Mouse (Mus musculus) Patski (cell line): Measurements from ENCODE around the gene Olig1. TPM values are rescaled to one million over a fixed set of nuclear protein-coding genes. Genes with fewer than 3 reads are reported as not detected.

Source experiments
- ATAC-seq: fragments of 100-300 bp; one replicate; pipeline ENCODE4 v1.8.0; 2021
- CTCF ChIA-PET: fragments of 350-600 bp; sonication (Branson Sonifier 250); formaldehyde crosslinking; loops from one replicate; lab custom pipeline; 2022; ENCODE audit warnings: inconsistent platforms; lab: Charles Lee
- POLR2A ChIA-PET: fragments of 350-600 bp; sonication (Branson Sonifier 250); formaldehyde crosslinking; loops from one replicate; lab custom pipeline; 2022; ENCODE audit warnings: antibody characterized with exemption, inconsistent platforms; lab: Charles Lee
- DNase-seq: peaks from one replicate; pipeline ENCODE4 v3.0.0-alpha.2; 2011; ENCODE audit warnings: low read depth, low spot score
- H3K27me3 ChIP-seq: fragments of 371-371 bp; one replicate; pipeline ENCODE4 v1.5.1; 2021
- CTCF ChIP-seq: fragments of 100-300 bp; IDR thresholded peaks from one replicate; pipeline ENCODE4 v1.5.1; 2021
- in situ Hi-C: fragments of 300-500 bp; cut with MboI; formaldehyde crosslinking; loops from 3 replicates; pipeline ENCODE4 v1.11.1; 2018; ENCODE audit warnings: low pct_unique_long_range_greater_than_20kb, mixed read lengths
- polyA plus RNA-seq: library from polyadenylated mRNA; unstranded; gene quantifications from one replicate; pipeline ENCODE4 v1.2.3, GENCODE M21; 2021

Gene Olig1
- polyA plus RNA-seq: not detected

- no peak for DNase-seq
- no peak for TF ChIP-seq CTCF
- in situ Hi-C loops: no loop called here
- ATAC-seq: no peak
- POLR2A ChIA-PET: interaction anchor here (1.3 kb wide), 1 partner anchor 13 kb away, joined by 5 read pairs; no protein-coding TSS in a partner anchor
- peaks cover 43% of the 10 kb centered on the region for H3K27me3 ChIP-seq
- CTCF ChIA-PET: no interaction called here
Measured at GRCm38 (mm10) chr16:91269468-91270211, at the start of gene Olig1. TSS of gene Olig1 (plus strand) at chr16:91269772.

DNA sequence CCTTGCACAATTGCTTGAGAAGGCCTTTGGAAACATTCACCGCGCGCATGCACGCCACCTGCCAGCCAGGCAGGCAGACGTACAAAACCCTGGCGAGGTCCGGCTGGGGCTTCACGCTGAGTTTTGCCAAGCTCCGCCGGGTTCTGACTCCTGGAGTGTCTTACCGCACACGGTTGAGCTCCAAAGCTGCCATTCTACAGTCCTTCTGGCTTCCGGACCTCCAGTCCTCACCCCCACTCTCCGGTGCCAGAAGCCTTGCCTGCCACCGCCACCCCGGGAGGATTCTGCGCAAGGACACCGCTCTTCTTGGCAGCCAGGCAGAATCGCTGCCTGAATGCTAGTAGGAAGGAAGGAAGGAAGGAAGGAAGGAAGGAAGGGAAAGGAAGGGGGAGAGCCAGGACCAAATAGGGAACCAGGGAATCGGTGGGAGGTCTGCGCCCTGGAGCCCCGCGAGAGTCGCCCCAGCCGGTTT lies 47.4 kb upstream of the Olig1 start:
- no peak for DNase-seq
- in situ Hi-C loops: no loop called here
- no peak for ATAC-seq
- ChIA-PET CTCF (no interaction called here), POLR2A (no interaction called here)
- peaks cover 70% of the 10 kb centered on the region for H3K27me3 ChIP-seq
- TF ChIP-seq CTCF: no peak

DNA sequence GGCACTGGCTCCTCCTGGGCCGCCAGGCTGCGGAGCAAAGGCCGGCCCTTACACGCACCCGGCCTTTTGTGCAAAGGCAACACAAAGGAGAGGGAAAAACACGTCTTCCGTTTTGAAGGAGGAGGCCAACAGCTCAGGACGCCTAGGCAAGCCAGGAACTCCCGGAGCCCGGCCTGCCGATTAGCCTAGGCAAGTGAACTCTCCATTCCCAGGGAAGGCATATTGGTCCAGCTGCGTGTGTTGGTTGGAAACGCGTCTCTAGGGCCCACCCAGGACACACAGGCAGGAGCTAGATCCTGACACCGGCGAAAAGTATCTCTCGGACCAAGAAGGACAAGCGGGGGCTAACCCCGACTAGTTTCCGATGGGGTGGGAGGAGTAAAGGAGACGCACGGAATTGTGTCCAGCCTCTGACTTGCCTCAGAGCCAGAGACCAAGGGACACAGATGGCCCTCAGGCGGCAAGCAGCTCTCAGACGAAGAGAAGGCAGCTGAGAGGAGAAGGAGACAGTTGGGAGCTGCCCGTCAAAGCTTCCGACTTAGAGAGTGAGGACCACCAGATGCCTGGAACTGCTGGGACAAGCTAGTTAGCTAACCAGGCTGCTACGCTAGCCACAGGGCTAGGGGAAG lies 46.8 kb upstream of the Olig1 start:
- ATAC-seq: no peak
- no peak for DNase-seq
- CTCF ChIA-PET: no interaction called here
- POLR2A ChIA-PET: no interaction called here
- no peak for TF ChIP-seq CTCF
- peaks cover 74% of the 10 kb centered on the region for H3K27me3 ChIP-seq
- in situ Hi-C loops: no loop called here

- ChIA-PET CTCF (no interaction called here), POLR2A (no interaction called here)
- TF ChIP-seq CTCF: no peak
- peaks cover 75% of the 10 kb centered on the region for H3K27me3 ChIP-seq
- no peak for DNase-seq
- no peak for ATAC-seq
- in situ Hi-C loops: no loop called here
Measured at GRCm38 (mm10) chr16:91223327-91224067, 46.1 kb upstream of the Olig1 start.

- no peak for DNase-seq
Measured at GRCm38 (mm10) chr16:91224068-91224402, 45.5 kb upstream of the Olig1 start.

GRCm38 (mm10) chr16:91224481-91225232 lies 44.9 kb upstream of the Olig1 start:
- CTCF ChIA-PET: no interaction called here
- ATAC-seq (no peak), DNase-seq (no peak)
- POLR2A ChIA-PET: no interaction called here
- no peak for TF ChIP-seq CTCF
- in situ Hi-C loops: no loop called here
- peaks cover 73% of the 10 kb centered on the region for H3K27me3 ChIP-seq

More at GRCm38 (mm10) chr16:91224068-91224402, 45.5 kb upstream of the Olig1 start:
- no peak for TF ChIP-seq CTCF
- H3K27me3 ChIP-seq: peaks cover 77% of the 10 kb centered on the region
- no peak for ATAC-seq
- POLR2A ChIA-PET: no interaction called here
- in situ Hi-C loops: no loop called here
- CTCF ChIA-PET: no interaction called here

DNA sequence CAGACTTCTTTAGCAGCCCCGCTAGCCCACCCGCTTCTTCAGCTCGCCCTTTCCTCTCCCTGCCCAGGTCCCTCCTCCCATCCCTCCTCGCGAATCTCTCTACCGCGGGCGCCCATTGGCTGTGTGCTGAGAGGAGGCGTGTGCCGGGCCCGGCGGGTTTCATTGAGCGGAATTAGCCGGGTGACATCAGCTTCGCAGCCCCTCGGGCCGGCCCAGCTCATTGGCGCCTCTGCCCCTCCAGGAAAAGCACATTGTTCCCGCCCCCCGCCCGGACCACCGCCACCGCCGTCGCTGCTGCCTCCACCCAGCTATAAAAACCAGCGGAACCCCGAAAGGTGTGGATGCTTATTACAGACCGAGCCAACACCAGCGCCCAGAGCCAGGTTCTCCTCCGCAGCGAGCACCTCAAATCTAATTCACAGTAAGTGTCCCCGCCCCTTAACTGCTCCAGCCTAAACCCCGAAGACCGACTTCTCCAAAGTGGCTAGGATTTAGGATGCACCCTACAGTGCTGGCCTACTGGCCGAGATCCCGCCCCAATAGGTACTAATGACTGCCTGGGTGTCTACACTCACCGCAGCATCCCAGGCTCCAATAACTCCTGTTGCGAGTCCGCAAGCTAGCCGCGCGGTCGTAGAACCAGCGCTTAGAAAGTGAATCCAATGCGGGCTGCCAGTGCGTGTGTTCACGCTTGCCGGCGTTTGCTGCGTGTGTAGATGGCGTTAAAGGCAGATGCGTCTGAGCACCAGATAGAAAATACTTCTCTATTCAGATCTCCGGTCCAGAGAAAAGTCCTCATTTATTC lies 44.1 kb upstream of the Olig1 start, which contains the start of gene Olig2:
Gene Olig2 (plus strand): TSS at position 225 of the 805 bp plus-strand sequence.
- no peak for DNase-seq
- no peak for TF ChIP-seq CTCF
- CTCF ChIA-PET: no interaction called here
- POLR2A ChIA-PET: no interaction called here
- ATAC-seq: no peak
- in situ Hi-C loops: no loop called here
- H3K27me3 ChIP-seq: peaks cover 73% of the 10 kb centered on the region

- ChIA-PET POLR2A (no interaction called here), CTCF (no interaction called here)
- peaks cover 73% of the 10 kb centered on the region for H3K27me3 ChIP-seq
- in situ Hi-C loops: no loop called here
- DNase-seq (no peak), ATAC-seq (no peak)
- no peak for TF ChIP-seq CTCF
Measured at GRCm38 (mm10) chr16:91226038-91226882, 43.3 kb upstream of the Olig1 start.
